Mouse (Mus musculus) stomach, embryonic 16.5 days (tissue): Measurements from ENCODE around the gene Map1lc3a. TPM values are rescaled to one million over a fixed set of nuclear protein-coding genes. Genes with fewer than 3 reads are reported as not detected.

Experiments
- ATAC-seq: fragments of 200-750 bp; cut with Nextera tagmentation; 2 replicates; pipeline ENCODE4 v1.8.0; 2017; ENCODE audit warnings: moderate number of reproducible peaks, moderate TSS enrichment; ENCODE audit not compliant: insufficient read depth, low FRiP score
- H3K27ac ChIP-seq: fragments of 300-500 bp; sonication (generic); 2 replicates; pipeline ENCODE4 v1.5.1; 2014; ENCODE audit warnings: low read length
- H3K27me3 ChIP-seq: fragments of 300-500 bp; sonication (generic); 2 replicates; pipeline ENCODE4 v1.6.1; 2014; ENCODE audit warnings: low read length, control low read depth, mixed read lengths; ENCODE audit not compliant: control insufficient read depth, insufficient read depth
- H3K36me3 ChIP-seq: fragments of 300-500 bp; sonication (generic); 2 replicates; pipeline ENCODE4 v1.6.1; 2014; ENCODE audit warnings: low read length; ENCODE audit not compliant: control insufficient read depth, insufficient read depth
- H3K4me1 ChIP-seq: fragments of 300-500 bp; sonication (generic); 2 replicates; pipeline ENCODE4 v1.6.1; 2014; ENCODE audit warnings: low read length, control low read depth, mixed read lengths; ENCODE audit not compliant: control insufficient read depth, insufficient read depth
- H3K4me2 ChIP-seq: fragments of 300-500 bp; sonication (generic); 2 replicates; pipeline ENCODE4 v1.6.1; 2014; ENCODE audit warnings: low read depth, low read length, mixed read lengths
- H3K4me3 ChIP-seq: fragments of 300-500 bp; sonication (generic); replicated peaks from 2 replicates; pipeline ENCODE4 v1.5.1; 2014; ENCODE audit warnings: mild to moderate bottlenecking, low read length
- H3K9ac ChIP-seq: fragments of 300-500 bp; sonication (generic); 2 replicates; pipeline ENCODE4 v1.6.1; 2014; ENCODE audit warnings: low read length
- H3K9me3 ChIP-seq: fragments of 300-500 bp; sonication (generic); replicated peaks from 2 replicates; pipeline ENCODE4 v1.6.1; 2016; ENCODE audit warnings: low read length, control low read depth; ENCODE audit not compliant: control insufficient read depth
- WGBS: fragments of 180-500 bp; shearing (Covaris S2); extraction: QIAGEN DNeasy Blood & Tissue Kit; methylation state at CpG from one replicate; pipeline ENCODE4 v1.1.7; 2014; 5-methylcytosine and 5-hydroxymethylcytosine counted together
- polyA plus RNA-seq: library from polyadenylated mRNA; unstranded; fragments of >200 nt; fragmentation: Nextera tagmentation; extraction: Ambion mirVana; gene quantifications from 2 replicates; pipeline ENCODE4 v1.2.1, GENCODE M21; 2015

Gene Map1lc3a
- polyA plus RNA-seq, 1 experiment from 2014 or later: 168 TPM

- Histone ChIP-seq H3K9ac (no peak overlapping the region), H3K4me2 (no peak overlapping the region), H3K36me3 (peaks cover 45% of the 10 kb centered on the region), H3K4me3 (no peak overlapping the region), H3K9me3 (no peaks in the 10 kb centered on the region), H3K4me1 (no peaks in the 10 kb centered on the region), H3K27ac (no peak overlapping the region), H3K27me3 (no peaks in the 10 kb centered on the region)
- 90% methylated on average over 5 of the region's 5 CpGs for whole genome bisulfite sequencing
- no peak for ATAC-seq
Measured at GRCm38 (mm10) chr2:155249588-155249987, 26.5 kb upstream of the Map1lc3a start.

- Histone ChIP-seq H3K4me1 (no peaks in the 10 kb centered on the region), H3K27me3 (no peaks in the 10 kb centered on the region), H3K36me3 (no peaks in the 10 kb centered on the region), H3K9me3 (no peaks in the 10 kb centered on the region), H3K27ac (no peak overlapping the region), H3K4me2 (no peak overlapping the region), H3K9ac (no peak overlapping the region), H3K4me3 (no peak overlapping the region)
- WGBS: 84% methylated on average over 6 of the region's 6 CpGs
- ATAC-seq: no peak
Measured at GRCm38 (mm10) chr2:155265526-155265925, 10.6 kb upstream of the Map1lc3a start.

DNA sequence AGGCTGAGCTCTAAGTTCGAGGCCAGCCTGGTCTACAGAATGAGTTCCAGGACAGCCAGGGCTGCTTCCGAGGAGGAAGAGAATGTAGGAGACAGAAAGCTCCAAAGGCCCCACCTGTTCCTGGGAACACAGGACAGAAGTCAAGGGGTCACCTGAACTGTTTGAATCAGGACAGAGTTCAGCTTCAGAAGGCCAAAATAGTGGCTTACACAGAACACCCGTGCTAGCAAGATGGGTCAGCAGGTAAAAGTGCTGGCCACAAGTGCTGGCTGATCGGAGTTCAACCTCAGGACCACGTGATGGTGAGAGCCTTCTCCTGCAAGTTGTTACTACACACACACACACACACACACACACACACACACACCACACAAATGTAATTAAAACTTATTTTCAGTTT, 9.2 kb upstream of the Map1lc3a start:
- Histone ChIP-seq H3K9me3 (no peaks in the 10 kb centered on the region), H3K27me3 (no peaks in the 10 kb centered on the region), H3K27ac (no peak overlapping the region), H3K4me1 (no peaks in the 10 kb centered on the region), H3K4me3 (no peak overlapping the region), H3K9ac (no peak overlapping the region), H3K4me2 (no peak overlapping the region), H3K36me3 (no peaks in the 10 kb centered on the region)
- no peak for ATAC-seq
- WGBS: 79% methylated on average over 5 of the region's 5 CpGs

- 0 out of 2 replicates have a peak, but pooled peaks cover under 1% of the 10 kb centered on the region for H3K4me1 ChIP-seq
- H3K27ac ChIP-seq: no peak overlapping the region
- no peak for ATAC-seq
- H3K9ac ChIP-seq: no peak overlapping the region
- H3K4me2 ChIP-seq: no peak overlapping the region
- no peaks in the 10 kb centered on the region for H3K36me3 ChIP-seq
- H3K9me3 ChIP-seq: no peaks in the 10 kb centered on the region
- H3K4me3 ChIP-seq: no peak overlapping the region
- WGBS: 84% methylated on average over 6 of the region's 6 CpGs
- H3K27me3 ChIP-seq: no peaks in the 10 kb centered on the region
Measured at GRCm38 (mm10) chr2:155271957-155272356, 4.1 kb upstream of the Map1lc3a start.

GRCm38 (mm10) chr2:155272396-155273170, 3.5 kb upstream of the Map1lc3a start:
- no peak overlapping the region for H3K27ac ChIP-seq
- peaks cover 7% of the 10 kb centered on the region for H3K4me1 ChIP-seq
- H3K4me3 ChIP-seq: no peak overlapping the region
- 69% methylated on average over 10 of the region's 10 CpGs for WGBS
- no peak for ATAC-seq
- no peak overlapping the region for H3K9ac ChIP-seq
- no peaks in the 10 kb centered on the region for H3K9me3 ChIP-seq
- H3K4me2 ChIP-seq: no peak overlapping the region
- no peaks in the 10 kb centered on the region for H3K36me3 ChIP-seq
- H3K27me3 ChIP-seq: no peaks in the 10 kb centered on the region

DNA sequence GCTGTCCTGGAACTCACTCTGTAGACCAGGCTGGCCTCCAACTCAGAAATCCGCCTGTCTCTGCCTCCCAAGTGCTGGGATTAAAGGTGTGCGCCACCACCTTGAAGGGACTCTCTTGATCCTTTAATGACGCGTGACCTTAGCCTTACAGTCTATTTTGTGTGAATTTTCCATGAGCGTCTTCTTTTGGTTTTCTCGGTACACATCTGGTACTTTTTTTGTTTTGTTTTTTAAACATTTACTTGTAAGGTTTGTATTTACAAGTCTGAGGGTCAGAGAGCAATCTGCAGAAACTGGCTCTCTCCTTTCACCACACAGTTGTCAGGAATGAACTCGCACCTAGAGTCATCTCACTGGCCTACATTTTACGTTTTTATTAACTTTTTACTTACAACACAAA, 2.5 kb upstream of the Map1lc3a start:
- H3K4me1 ChIP-seq: peaks cover 8% of the 10 kb centered on the region
- H3K27ac ChIP-seq: no peak overlapping the region
- H3K4me3 ChIP-seq: no peak overlapping the region
- no peak overlapping the region for H3K4me2 ChIP-seq
- WGBS: 89% methylated on average over 8 of the region's 8 CpGs
- ATAC-seq: no peak
- no peak overlapping the region for H3K9ac ChIP-seq
- H3K36me3 ChIP-seq: no peaks in the 10 kb centered on the region
- H3K27me3 ChIP-seq: no peaks in the 10 kb centered on the region
- no peaks in the 10 kb centered on the region for H3K9me3 ChIP-seq

GRCm38 (mm10) chr2:155276621-155277175, 601 bp downstream of the Map1lc3a start:
- Histone ChIP-seq H3K4me1 (peaks cover 8% of the 10 kb centered on the region), H3K4me2 (peak overlapping the region; percentile 75), H3K9me3 (no peaks in the 10 kb centered on the region), H3K27me3 (no peaks in the 10 kb centered on the region), H3K9ac (peak overlapping the region; percentile 95), H3K4me3 (peak overlapping the region; percentile 94), H3K36me3 (no peaks in the 10 kb centered on the region), H3K27ac (peak overlapping the region; percentile 87)
- peak; percentile 92 for ATAC-seq
- under 1% methylated on average over 39 of the region's 49 CpGs for WGBS

GRCm38 (mm10) chr2:155277721-155278120, 1.6 kb downstream of the Map1lc3a start:
- peaks cover 8% of the 10 kb centered on the region for H3K4me1 ChIP-seq
- no peaks in the 10 kb centered on the region for H3K36me3 ChIP-seq
- 60% methylated on average over 2 of the region's 2 CpGs for WGBS
- H3K27ac ChIP-seq: no peak overlapping the region
- no peaks in the 10 kb centered on the region for H3K27me3 ChIP-seq
- no peak for ATAC-seq
- no peaks in the 10 kb centered on the region for H3K9me3 ChIP-seq
- peak overlapping the region; percentile 94 for H3K4me3 ChIP-seq
- H3K9ac ChIP-seq: peak overlapping the region; percentile 95
- peak overlapping the region; percentile 75 for H3K4me2 ChIP-seq

GRCm38 (mm10) chr2:155278361-155278760, 2.3 kb downstream of the Map1lc3a start:
- Histone ChIP-seq H3K9me3 (no peaks in the 10 kb centered on the region), H3K4me1 (peaks cover 8% of the 10 kb centered on the region), H3K27me3 (no peaks in the 10 kb centered on the region), H3K4me3 (no peak overlapping the region), H3K27ac (no peak overlapping the region), H3K9ac (no peak overlapping the region), H3K4me2 (no peak overlapping the region), H3K36me3 (no peaks in the 10 kb centered on the region)
- ATAC-seq: no peak
- WGBS: 86% methylated on average over 7 of the region's 7 CpGs
